Mouse (Mus musculus): ENCODE results near the gene Rps6kl1.
A peak's percentile ranks its signal among the peaks of the same experiment; 100 is the strongest.

Rps6kl1 gene

GRCm38 (mm10) chr12:85141096-85141495, 10.0 kb downstream of the Rps6kl1 start:
- no peak for DNase-seq (ENCODE audit: low read depth, low spot score)

GRCm38 (mm10) chr12:85140036-85140701, 10.9 kb downstream of the Rps6kl1 start:
- DNase-seq (ENCODE audit: low read depth, low spot score) = no peak

GRCm38 (mm10) chr12:85136627-85137026, 14.4 kb downstream of the Rps6kl1 start:
- no peak for DNase-seq (ENCODE audit: low read depth, low spot score)

GRCm38 (mm10) chr12:85135513-85136470, 15.3 kb downstream of the Rps6kl1 start:
- no peak for DNase-seq (ENCODE audit: low read depth, low spot score)

GRCm38 (mm10) chr12:85134043-85134794, 16.8 kb downstream of the Rps6kl1 start:
- no peak for DNase-seq (ENCODE audit: low read depth, low spot score)

GRCm38 (mm10) chr12:85131361-85131760, 19.7 kb downstream of the Rps6kl1 start:
- DNase-seq (ENCODE audit: low read depth, low spot score) = no peak

GRCm38 (mm10) chr12:85129426-85129978, 21.6 kb downstream of the Rps6kl1 start:
- DNase-seq (ENCODE audit: low read depth, low spot score) = no peak

GRCm38 (mm10) chr12:85126986-85127603, 24.0 kb downstream of the Rps6kl1 start:
- DNase-seq (ENCODE audit: low read depth, low spot score) = no peak

- DNase-seq (ENCODE audit: low read depth, low spot score) = no peak
Observed at GRCm38 (mm10) chr12:85124751-85125150, 26.3 kb downstream of the Rps6kl1 start.

GRCm38 (mm10) chr12:85123645-85124044, 27.4 kb downstream of the Rps6kl1 start:
- DNase-seq (ENCODE audit: low read depth, low spot score) = no peak

- DNase-seq (ENCODE audit: low read depth, low spot score) = no peak
Observed at GRCm38 (mm10) chr12:85123108-85123530, 27.9 kb downstream of the Rps6kl1 start.

- DNase-seq (ENCODE audit: low read depth, low spot score) = no peak
Observed at GRCm38 (mm10) chr12:85121806-85122459, 29.1 kb downstream of the Rps6kl1 start.

GRCm38 (mm10) chr12:85115678-85116077, 35.4 kb downstream of the Rps6kl1 start:
- DNase-seq (ENCODE audit: low read depth, low spot score) = no peak

- DNase-seq (ENCODE audit: low read depth, low spot score) = no peak
Observed at GRCm38 (mm10) chr12:85113917-85114316, 37.1 kb downstream of the Rps6kl1 start.

GRCm38 (mm10) chr12:85113337-85113736, 37.7 kb downstream of the Rps6kl1 start:
- no peak for DNase-seq (ENCODE audit: low read depth, low spot score)

GRCm38 (mm10) chr12:85112550-85113251, 38.4 kb downstream of the Rps6kl1 start:
- DNase-seq (ENCODE audit: low read depth, low spot score) = no peak

GRCm38 (mm10) chr12:85110698-85111592, 40.1 kb downstream of the Rps6kl1 start, which contains the start of the genes Prox2 and Dlst:
Prox2 (minus strand) TSS chr12:85110759.
Dlst (plus strand) TSS chr12:85110833.
- peak; percentile 49 for DNase-seq (ENCODE audit: low read depth, low spot score)

- no peak for DNase-seq (ENCODE audit: low read depth, low spot score)
Observed at GRCm38 (mm10) chr12:85110011-85110697, 40.9 kb downstream of the Rps6kl1 start.

All from brain, embryonic 18.5 days (tissue).